Mouse (Mus musculus): ENCODE measurements at regions not wholly inside any gene's neighbourhood (a gene's known extent, or its start where the extent isn't known, plus 50 kb on each side); places are given as distances from the start of the nearest gene placed in this dataset.
"Not testable (repeated sequence)": the region's sequence is repeated elsewhere in the genome, so short reads cannot be mapped to it uniquely, and the experiment has no call there.

- DNase-seq (ENCODE audit: low spot score in 2 of 2), result no peak
These were observed 55.3 kb downstream of the Adra2a start for GRCm38 (mm10) chr19:54099292-54099691.

GRCm38 (mm10) chr19:54099769-54100168, 55.8 kb downstream of the Adra2a start:
- no peak for DNase-seq (ENCODE audit: low spot score in 2 of 2)

GRCm38 (mm10) chr19:54106571-54106970, 62.6 kb downstream of the Adra2a start:
- DNase-seq (ENCODE audit: low spot score in 2 of 2), result no peak

GRCm38 (mm10) chr19:54107103-54107821, 63.3 kb downstream of the Adra2a start:
- no peak for DNase-seq (ENCODE audit: low spot score in 2 of 2)

GRCm38 (mm10) chr19:54110080-54110479, 66.1 kb downstream of the Adra2a start:
- no peak for DNase-seq (ENCODE audit: low spot score in 2 of 2)

DNA sequence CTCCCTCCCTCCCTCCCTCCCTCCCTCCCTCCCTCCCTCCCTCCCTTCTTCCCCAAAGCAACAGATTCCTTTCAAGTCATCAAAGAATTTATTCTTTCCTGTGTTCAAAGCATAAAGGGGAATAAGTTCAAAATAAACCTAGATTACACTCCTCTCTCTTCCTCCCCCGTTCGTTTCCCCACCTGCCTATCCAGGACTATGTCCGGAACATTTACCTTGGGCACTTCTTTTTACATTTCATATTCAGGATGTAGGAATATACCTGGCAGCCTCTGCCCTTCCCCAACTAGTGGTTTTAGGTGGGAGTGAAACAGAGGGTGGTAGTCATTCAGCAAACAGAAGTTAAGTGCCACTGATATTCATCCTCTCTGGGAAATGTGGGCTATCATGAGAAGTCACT, 68.7 kb downstream of the Adra2a start:
- no peak for DNase-seq (ENCODE audit: low spot score in 2 of 2)

DNA sequence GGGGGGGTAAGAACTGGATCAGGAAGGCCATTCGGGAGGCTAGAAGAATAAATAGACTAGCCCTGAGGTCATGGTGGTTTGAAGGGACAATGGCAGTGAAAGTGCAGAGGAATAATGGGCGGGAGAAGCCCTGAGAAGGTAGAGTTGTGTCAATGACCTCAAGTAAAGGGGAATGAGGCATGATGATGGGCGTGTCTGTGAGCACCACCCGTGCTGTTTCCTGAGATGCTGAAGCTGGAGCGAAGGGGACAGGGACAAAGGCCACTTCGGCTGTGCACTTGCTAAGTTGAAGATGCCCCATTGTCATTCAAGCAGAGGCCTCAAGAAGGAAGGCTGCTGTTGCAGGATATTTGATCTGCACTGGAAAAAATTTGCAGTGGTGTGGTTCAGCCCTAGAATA, 69.5 kb downstream of the Adra2a start:
- DNase-seq (ENCODE audit: low spot score in 2 of 2), result no peak

- peak in 1 of 2 experiments; percentile 30 for DNase-seq (ENCODE audit: low spot score in 2 of 2)
These were observed 70.8 kb downstream of the Adra2a start for GRCm38 (mm10) chr19:54114588-54115317.

- no peak for DNase-seq (ENCODE audit: low spot score in 2 of 2)
These were observed 71.4 kb downstream of the Adra2a start for GRCm38 (mm10) chr19:54115335-54115734.

DNA sequence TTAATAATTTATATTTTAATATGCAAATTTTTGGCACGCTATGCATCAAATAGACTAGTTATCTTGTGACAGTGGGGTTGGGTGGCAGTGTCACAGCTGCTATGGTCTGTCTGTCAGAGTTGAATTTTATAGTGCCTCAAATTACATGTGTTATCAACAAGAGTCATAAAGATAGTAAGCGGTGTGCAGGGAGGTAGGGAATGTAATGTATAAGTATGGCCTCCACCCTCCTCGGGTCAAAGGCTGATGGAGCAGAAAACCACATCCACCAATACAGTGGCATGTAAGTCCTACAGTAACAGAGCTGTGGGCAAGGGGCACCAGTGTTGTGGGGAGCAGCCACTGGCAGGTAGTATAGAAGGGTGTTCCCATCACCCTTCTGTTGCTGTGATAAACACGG, 72.9 kb downstream of the Adra2a start:
- DNase-seq (ENCODE audit: low spot score in 2 of 2), result no peak

DNA sequence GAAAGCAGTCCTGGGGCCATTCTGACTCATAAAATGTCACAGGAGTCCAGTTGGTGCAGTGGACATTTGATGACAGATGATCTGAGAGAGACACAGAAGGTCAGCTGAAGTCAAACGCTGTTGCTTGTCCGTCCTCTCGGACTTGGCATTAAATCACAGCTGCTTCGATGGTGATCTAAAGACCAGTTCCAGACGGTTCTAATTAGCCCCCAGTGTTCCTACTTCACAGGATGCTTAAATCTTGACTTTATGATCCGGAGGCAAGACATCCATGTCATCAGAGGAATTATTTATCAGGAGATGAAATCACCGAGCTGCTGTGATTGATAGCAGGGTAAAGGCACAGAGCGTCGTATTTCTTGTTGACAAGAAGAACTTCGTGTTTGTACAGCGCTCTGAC, 73.7 kb downstream of the Adra2a start:
- DNase-seq (ENCODE audit: low spot score in 2 of 2), result no peak

GRCm38 (mm10) chr19:54123586-54123985, 79.6 kb downstream of the Adra2a start:
- DNase-seq (ENCODE audit: low spot score in 2 of 2), result no peak

DNA sequence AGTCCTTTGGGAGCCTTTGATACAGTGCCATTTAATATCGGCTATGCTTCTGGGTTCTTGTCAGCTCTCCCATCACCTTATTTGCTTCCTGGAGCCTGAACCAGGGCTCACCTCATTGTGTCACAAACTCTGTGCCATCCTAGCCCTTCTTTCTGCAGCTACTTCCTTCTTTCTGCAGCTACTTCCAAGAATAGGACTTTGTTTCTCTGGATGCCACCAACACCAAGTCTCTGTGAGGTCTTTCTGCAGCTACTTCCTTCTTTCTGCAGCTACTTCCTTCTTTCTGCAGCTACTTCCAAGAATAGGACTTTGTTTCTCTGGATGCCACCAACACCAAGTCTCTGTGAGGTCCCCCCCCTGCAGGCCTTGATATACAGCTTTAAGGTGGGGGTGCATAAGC, 107.8 kb downstream of the Adra2a start:
- DNase-seq (ENCODE audit: low spot score in 2 of 2), result not testable (repeated sequence)

- no peak for DNase-seq (ENCODE audit: low spot score in 2 of 2)
These were observed 110.4 kb downstream of the Adra2a start for GRCm38 (mm10) chr19:54154400-54154799.

GRCm38 (mm10) chr19:54170361-54170760, 126.4 kb downstream of the Adra2a start:
- DNase-seq (ENCODE audit: low spot score in 2 of 2), result no peak

GRCm38 (mm10) chr19:54174090-54175055, 130.4 kb downstream of the Adra2a start:
- no peak for DNase-seq (ENCODE audit: low spot score in 2 of 2)

DNA sequence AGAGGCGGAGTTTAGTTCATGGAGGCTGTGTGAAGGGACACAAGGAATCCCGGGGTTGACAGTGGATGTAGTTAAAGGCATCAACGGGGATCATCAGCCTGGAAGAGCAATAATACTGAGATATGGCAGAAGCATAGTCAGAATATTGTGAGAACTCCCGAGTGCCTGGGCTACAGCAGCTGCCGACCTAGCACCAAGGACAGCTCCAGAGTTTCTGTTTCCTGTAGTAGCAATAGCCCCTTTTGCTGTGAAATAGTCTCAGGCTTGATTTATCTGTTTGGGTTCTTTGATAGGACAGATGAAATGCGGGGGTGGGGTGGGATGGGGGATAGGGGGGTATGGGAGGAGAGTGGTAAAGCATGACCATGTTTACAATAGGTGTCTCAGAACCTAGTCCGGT, 131.8 kb downstream of the Adra2a start:
- no peak for DNase-seq (ENCODE audit: low spot score in 2 of 2)

DNA sequence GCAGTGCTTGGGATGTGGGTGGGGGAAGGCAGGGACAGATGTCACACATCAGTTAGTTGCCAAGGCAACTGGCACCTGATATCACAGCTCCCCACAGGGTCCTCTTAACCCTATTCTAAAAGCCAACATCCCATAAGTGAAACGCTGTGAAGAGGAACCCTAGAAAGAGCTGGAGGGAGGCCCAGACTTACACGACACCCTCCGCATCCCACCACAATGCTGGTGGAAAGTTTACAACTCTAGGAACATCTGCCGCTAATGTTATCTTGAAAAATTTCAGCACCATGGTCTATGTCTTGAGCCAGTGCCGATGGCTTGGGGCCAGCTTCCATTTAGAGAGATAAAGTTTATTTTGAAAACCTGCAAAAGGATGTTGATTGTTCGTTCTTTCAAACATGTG, 133.5 kb downstream of the Adra2a start:
- DNase-seq (ENCODE audit: low spot score in 2 of 2), result no peak

GRCm38 (mm10) chr19:54200407-54200806, 156.5 kb downstream of the Adra2a start:
- no peak for DNase-seq (ENCODE audit: low spot score in 2 of 2)

GRCm38 (mm10) chr19:54202456-54202855, 158.5 kb downstream of the Adra2a start:
- DNase-seq (ENCODE audit: low spot score in 2 of 2), result no peak

- no peak for DNase-seq (ENCODE audit: low spot score in 2 of 2)
These were observed 162.9 kb downstream of the Adra2a start for GRCm38 (mm10) chr19:54206819-54207218.

DNA sequence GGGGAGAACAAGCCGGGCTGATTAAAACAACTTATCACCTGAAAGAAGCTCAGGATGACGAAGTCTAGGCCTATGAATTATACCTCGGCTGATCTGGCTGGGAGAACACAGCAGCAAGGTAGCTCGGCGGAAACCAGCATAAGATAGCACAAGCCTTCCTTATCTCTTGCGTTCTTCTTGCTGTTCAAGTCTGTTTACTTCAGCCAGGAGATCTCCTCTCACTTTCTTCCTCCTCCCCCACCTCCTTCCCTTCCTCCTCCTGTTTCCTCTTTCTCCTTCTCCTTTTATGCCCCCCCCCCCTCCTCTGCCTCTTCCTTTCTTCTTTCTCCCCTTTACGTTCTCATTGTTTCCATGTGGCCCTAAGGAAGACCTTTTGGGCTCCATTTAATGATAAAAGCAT, 168.2 kb downstream of the Adra2a start:
- DNase-seq (ENCODE audit: low spot score in 2 of 2), result no peak

Measured in urinary bladder, postnatal 4 days (tissue).